16 mouse cellular contexts compared by ENCODE assay signal in genomic region chr17:36248886-36249285, GRCm38 (mm10). TPM values are rescaled to one million over a fixed set of nuclear protein-coding genes. Genes with fewer than 3 reads are reported as not detected.
DNase-seq lines count a peak whose midpoint lies in the region; ATAC-seq and TF ChIP-seq lines count a peak whose summit lies in the region.
"Had no signal": no experiment of that assay in that cellular context is flagged by ENCODE, and none has a peak within 500 bp of the region (broad histone marks: within the 10 kb centered on the region; RNA-seq: fewer than 3 reads in every experiment).

No protein-coding gene starts in this region.

- DNase-seq in heart, adult 11 months, result no peak
- DNase-seq in liver, postnatal 0 days, result no peak
- peak; percentile 42 for DNase-seq in R1 (ENCODE audit: low read depth, low spot score)
- no peak for DNase-seq in gastrocnemius, adult 18-20 months (ENCODE audit: low spot score)
- DNase-seq in frontal cortex, postnatal 36 days (ENCODE audit: low spot score in 2 of 2), result no peak
- DNase-seq: adrenal gland, postnatal 14 days; cerebellum, adult 11 months; gastrocnemius, adult 2 months; right cerebral cortex, postnatal 25 days had no signal

- WGBS in heart, embryonic 13.5 days, result 20% methylated on average over 33 of the region's 33 CpGs
- 20% methylated on average over 33 of the region's 33 CpGs for WGBS in liver, embryonic 12.5 days (ENCODE audit: insufficient replicate concordance)
- 29% methylated on average over 26 of the region's 33 CpGs for WGBS in liver, postnatal 0 days (ENCODE audit: insufficient replicate concordance)
- 27% methylated on average over 33 of the region's 33 CpGs for WGBS in liver, embryonic 15.5 days (ENCODE audit: insufficient replicate concordance)

- ATAC-seq in heart, embryonic 13.5 days (ENCODE audit: extremely low read depth, insufficient number of reproducible peaks, low FRiP score, low TSS enrichment), result no peak
- no peak for ATAC-seq in liver, embryonic 12.5 days
- ATAC-seq in liver, postnatal 0 days, result no peak
- ATAC-seq in liver, embryonic 15.5 days (ENCODE audit: insufficient read depth), result no peak

- TF ChIP-seq CTCF in liver, postnatal 0 days (IDR thresholded peaks at IDR 0.05; ENCODE audit: low read depth), result no peak

- peaks cover 43% of the 10 kb centered on the region for H3K27me3 ChIP-seq in heart, embryonic 13.5 days (replicated peaks)
- peaks cover 54% of the 10 kb centered on the region for H3K27me3 ChIP-seq in liver, embryonic 12.5 days (replicated peaks)
- peaks cover 11% of the 10 kb centered on the region; the same call in 1 of the 2 replicates for H3K27me3 ChIP-seq in liver, postnatal 0 days (ENCODE audit: insufficient read depth, low read length)
- H3K27me3 ChIP-seq in liver, embryonic 15.5 days, result peaks cover 47% of the 10 kb centered on the region

- 0 out of 2 replicates have a peak overlapping the region, but pooled peaks have one; percentile 11 for H3K9ac ChIP-seq in heart, embryonic 13.5 days
- H3K9ac ChIP-seq in liver, embryonic 12.5 days, result no peak overlapping the region
- H3K9ac ChIP-seq in liver, postnatal 0 days (replicated peaks), result no peak overlapping the region
- H3K9ac ChIP-seq in liver, embryonic 15.5 days, result no peak overlapping the region

- no peak for TF ChIP-seq EP300 in liver, postnatal 0 days (IDR thresholded peaks at IDR 0.05; ENCODE audit: low read depth)

- H3K4me3 ChIP-seq in heart, embryonic 13.5 days, result peak overlapping the region; percentile 31
- no peak overlapping the region; the same call in 1 of the 2 replicates for H3K4me3 ChIP-seq in liver, embryonic 12.5 days
- H3K4me3 ChIP-seq in liver, postnatal 0 days (ENCODE audit: low read depth, low read length), result no peak overlapping the region
- H3K4me3 ChIP-seq in liver, embryonic 15.5 days (replicated peaks), result no peak overlapping the region; the same call in 1 of the 2 replicates
- H3K4me3 ChIP-seq: gastrocnemius, adult 2 months had no signal

- no peaks in the 10 kb centered on the region for H3K36me3 ChIP-seq in heart, embryonic 13.5 days
- H3K36me3 ChIP-seq in liver, embryonic 12.5 days, result no peaks in the 10 kb centered on the region
- H3K36me3 ChIP-seq in liver, postnatal 0 days (replicated peaks; ENCODE audit: insufficient read depth, low read length), result no peaks in the 10 kb centered on the region
- no peaks in the 10 kb centered on the region for H3K36me3 ChIP-seq in liver, embryonic 15.5 days (replicated peaks)

- peaks cover 8% of the 10 kb centered on the region for H3K4me1 ChIP-seq in heart, embryonic 13.5 days
- no peaks in the 10 kb centered on the region for H3K4me1 ChIP-seq in liver, embryonic 12.5 days
- H3K4me1 ChIP-seq in liver, postnatal 0 days (ENCODE audit: insufficient read depth), result no peaks in the 10 kb centered on the region
- no peaks in the 10 kb centered on the region for H3K4me1 ChIP-seq in liver, embryonic 15.5 days (replicated peaks)

- no peaks in the 10 kb centered on the region for H3K9me3 ChIP-seq in heart, embryonic 13.5 days
- no peaks in the 10 kb centered on the region for H3K9me3 ChIP-seq in liver, embryonic 12.5 days (replicated peaks)
- no peaks in the 10 kb centered on the region for H3K9me3 ChIP-seq in liver, postnatal 0 days (ENCODE audit: low read length)
- no peaks in the 10 kb centered on the region for H3K9me3 ChIP-seq in liver, embryonic 15.5 days (replicated peaks)

- peak overlapping the region; percentile 55 for H3K4me2 ChIP-seq in heart, embryonic 13.5 days
- H3K4me2 ChIP-seq in liver, embryonic 12.5 days, result peak overlapping the region; percentile 31; the same call in 1 of the 2 replicates
- H3K4me2 ChIP-seq in liver, postnatal 0 days (ENCODE audit: low read depth, low read length), result no peak overlapping the region; the same call in 1 of the 2 replicates
- peak overlapping the region; percentile 45 for H3K4me2 ChIP-seq in liver, embryonic 15.5 days

- H3K27ac ChIP-seq in heart, embryonic 13.5 days (replicated peaks), result no peak overlapping the region
- no peak overlapping the region for H3K27ac ChIP-seq in liver, embryonic 12.5 days
- no peak overlapping the region for H3K27ac ChIP-seq in liver, postnatal 0 days (ENCODE audit: low read depth)
- no peak overlapping the region for H3K27ac ChIP-seq in liver, embryonic 15.5 days (replicated peaks)
- H3K27ac ChIP-seq: gastrocnemius, adult 2 months had no signal

RNA-seq across cellular contexts. Expression of gene Rpp21, which starts 9.0 kb away (rescaled TPM):
- 85.0 and 91.8 TPM in 2 replicates for polyA plus RNA-seq in heart, embryonic 13.5 days (2015; fragmentation: Nextera tagmentation; extraction: Ambion mirVana)
- 80.6 and 89.7 TPM in 2 replicates for polyA plus RNA-seq in liver, embryonic 12.5 days (2016; fragmentation: Nextera tagmentation; extraction: Ambion mirVana)
- 53.2 and 55.1 TPM in 2 replicates for polyA plus RNA-seq in liver, postnatal 0 days (2015; fragmentation: Nextera tagmentation; extraction: Ambion mirVana)
- 58.7 and 64.0 TPM in 2 replicates for polyA plus RNA-seq in liver, embryonic 15.5 days (2015; fragmentation: Nextera tagmentation; extraction: Ambion mirVana)
- 10 to 100 TPM; 36.5 to 44.5 TPM for total RNA-seq in gastrocnemius, adult 18-20 months (2021)

RNA-seq across cellular contexts. Expression of gene Trim39, which starts 23.2 kb away (rescaled TPM):
- 10.4 and 11.7 TPM in 2 replicates for polyA plus RNA-seq in heart, embryonic 13.5 days (2015; fragmentation: Nextera tagmentation; extraction: Ambion mirVana)
- 10.1 and 11.0 TPM in 2 replicates for polyA plus RNA-seq in liver, embryonic 12.5 days (2016; fragmentation: Nextera tagmentation; extraction: Ambion mirVana)
- 2.7 and 3.6 TPM in 2 replicates for polyA plus RNA-seq in liver, postnatal 0 days (2015; fragmentation: Nextera tagmentation; extraction: Ambion mirVana)
- polyA plus RNA-seq in liver, embryonic 15.5 days (2015; fragmentation: Nextera tagmentation; extraction: Ambion mirVana), result 4.6 and 5.3 TPM in 2 replicates
- total RNA-seq in gastrocnemius, adult 18-20 months (2021), result 1 to 10 TPM; 6.2 to 6.6 TPM

RNA-seq across cellular contexts. Expression of gene H2-M10.2, which starts 37.4 kb away (rescaled TPM):
- 0.13 TPM in 1 of 2 replicates, not detected in the other for polyA plus RNA-seq in heart, embryonic 13.5 days (2015; fragmentation: Nextera tagmentation; extraction: Ambion mirVana)
- not detected in 2 replicates for polyA plus RNA-seq in liver, embryonic 12.5 days (2016; fragmentation: Nextera tagmentation; extraction: Ambion mirVana)
- not detected in 2 replicates for polyA plus RNA-seq in liver, postnatal 0 days (2015; fragmentation: Nextera tagmentation; extraction: Ambion mirVana)
- not detected in 2 replicates for polyA plus RNA-seq in liver, embryonic 15.5 days (2015; fragmentation: Nextera tagmentation; extraction: Ambion mirVana)
- not detected for total RNA-seq in gastrocnemius, adult 18-20 months (2021)
- total RNA-seq: adrenal gland, postnatal 14 days; gastrocnemius, adult 2 months; megakaryocyte-erythroid progenitor cell, adult 5-6 weeks had no signal
- polyA plus RNA-seq: C2C12 had no signal

RNA-seq across cellular contexts. Expression of gene H2-T3, which starts 58.8 kb away (rescaled TPM):
- 0.08 and 0.09 TPM in 2 replicates for polyA plus RNA-seq in heart, embryonic 13.5 days (2015; fragmentation: Nextera tagmentation; extraction: Ambion mirVana)
- polyA plus RNA-seq in liver, embryonic 12.5 days (2016; fragmentation: Nextera tagmentation; extraction: Ambion mirVana), result not detected in 2 replicates
- not detected in 2 replicates for polyA plus RNA-seq in liver, postnatal 0 days (2015; fragmentation: Nextera tagmentation; extraction: Ambion mirVana)
- not detected in 2 replicates for polyA plus RNA-seq in liver, embryonic 15.5 days (2015; fragmentation: Nextera tagmentation; extraction: Ambion mirVana)
- not detected for total RNA-seq in gastrocnemius, adult 18-20 months (2021)
- total RNA-seq: gastrocnemius, adult 2 months; megakaryocyte-erythroid progenitor cell, adult 5-6 weeks had no signal
- polyA plus RNA-seq: C2C12; limb, embryonic 11.5 days; testis, adult 2 months had no signal
